Mouse (Mus musculus) neutrophil, adult 5-6 weeks (primary cell): ENCODE results near the gene Crtc3. TPM values are rescaled to one million over a fixed set of nuclear protein-coding genes. Genes with fewer than 3 reads are reported as not detected.

ENCODE experiments used
- ATAC-seq: fragments of 151-379, 151-347 bp; 2 replicates; pipeline ENCODE4 v1.8.0; 2017; ENCODE audit warnings: mild to moderate bottlenecking, moderate TSS enrichment; ENCODE audit not compliant: insufficient number of reproducible peaks, poor library complexity, low FRiP score, severe bottlenecking; ENCODE audit errors: extremely low read depth
- total RNA-seq: library from RNA; stranded (forward); fragments of 200-1000 nt; gene quantifications from 2 replicates; pipeline ENCODE4 v1.2.3, GENCODE M21; 2017

Crtc3 gene
- total RNA-seq, 1 experiment from 2014 or later, result 34.3 TPM

GRCm38 (mm10) chr7:80616096-80616495, 72.6 kb downstream of the Crtc3 start:
- ATAC-seq, result no peak

GRCm38 (mm10) chr7:80614042-80614441, 74.6 kb downstream of the Crtc3 start:
- no peak for ATAC-seq

GRCm38 (mm10) chr7:80612191-80612787, 76.4 kb downstream of the Crtc3 start:
- no peak for ATAC-seq

- ATAC-seq, result no peak
Measured at GRCm38 (mm10) chr7:80611646-80612045, 77.0 kb downstream of the Crtc3 start.

GRCm38 (mm10) chr7:80607503-80607902, 81.2 kb downstream of the Crtc3 start:
- ATAC-seq, result no peak

- no peak for ATAC-seq
Measured at GRCm38 (mm10) chr7:80606435-80606834, 82.2 kb downstream of the Crtc3 start.

GRCm38 (mm10) chr7:80605557-80605930, 83.1 kb downstream of the Crtc3 start:
- no peak for ATAC-seq

- no peak for ATAC-seq
Measured at GRCm38 (mm10) chr7:80604908-80605556, 83.6 kb downstream of the Crtc3 start.

- ATAC-seq, result no peak
Measured at GRCm38 (mm10) chr7:80602574-80602973, 86.1 kb downstream of the Crtc3 start.

- ATAC-seq, result no peak
Measured at GRCm38 (mm10) chr7:80598436-80598985, 90.2 kb downstream of the Crtc3 start.

- ATAC-seq, result no peak
Measured at GRCm38 (mm10) chr7:80597900-80598299, 90.8 kb downstream of the Crtc3 start.

GRCm38 (mm10) chr7:80589054-80589746, 99.5 kb downstream of the Crtc3 start:
- ATAC-seq, result no peak

- ATAC-seq, result no peak
Measured at GRCm38 (mm10) chr7:80587684-80588083, 101.0 kb downstream of the Crtc3 start.

- no peak for ATAC-seq
Measured at GRCm38 (mm10) chr7:80586681-80587660, 101.7 kb downstream of the Crtc3 start.

- no peak for ATAC-seq
Measured at GRCm38 (mm10) chr7:80586161-80586560, 102.5 kb downstream of the Crtc3 start.

- no peak for ATAC-seq
Measured at GRCm38 (mm10) chr7:80585380-80585779, 103.3 kb downstream of the Crtc3 start.

GRCm38 (mm10) chr7:80583981-80584380, 104.7 kb downstream of the Crtc3 start:
- peak; percentile 70 for ATAC-seq

GRCm38 (mm10) chr7:80582821-80583451, 105.7 kb downstream of the Crtc3 start:
- no peak for ATAC-seq
